Mouse (Mus musculus) NIH3T3 (cell line): ENCODE data around the gene 2310033P09Rik.
A peak's percentile ranks its signal among the peaks of the same experiment; 100 is the strongest.
"Not testable (repeated sequence)": the region's sequence is repeated elsewhere in the genome, so short reads cannot be mapped to it uniquely, and the experiment has no call there.

Experiments
- DNase-seq: peaks from one replicate; pipeline ENCODE4 v3.0.0-alpha.2; 2012; ENCODE audit warnings: low read depth

2310033P09Rik gene

DNA sequence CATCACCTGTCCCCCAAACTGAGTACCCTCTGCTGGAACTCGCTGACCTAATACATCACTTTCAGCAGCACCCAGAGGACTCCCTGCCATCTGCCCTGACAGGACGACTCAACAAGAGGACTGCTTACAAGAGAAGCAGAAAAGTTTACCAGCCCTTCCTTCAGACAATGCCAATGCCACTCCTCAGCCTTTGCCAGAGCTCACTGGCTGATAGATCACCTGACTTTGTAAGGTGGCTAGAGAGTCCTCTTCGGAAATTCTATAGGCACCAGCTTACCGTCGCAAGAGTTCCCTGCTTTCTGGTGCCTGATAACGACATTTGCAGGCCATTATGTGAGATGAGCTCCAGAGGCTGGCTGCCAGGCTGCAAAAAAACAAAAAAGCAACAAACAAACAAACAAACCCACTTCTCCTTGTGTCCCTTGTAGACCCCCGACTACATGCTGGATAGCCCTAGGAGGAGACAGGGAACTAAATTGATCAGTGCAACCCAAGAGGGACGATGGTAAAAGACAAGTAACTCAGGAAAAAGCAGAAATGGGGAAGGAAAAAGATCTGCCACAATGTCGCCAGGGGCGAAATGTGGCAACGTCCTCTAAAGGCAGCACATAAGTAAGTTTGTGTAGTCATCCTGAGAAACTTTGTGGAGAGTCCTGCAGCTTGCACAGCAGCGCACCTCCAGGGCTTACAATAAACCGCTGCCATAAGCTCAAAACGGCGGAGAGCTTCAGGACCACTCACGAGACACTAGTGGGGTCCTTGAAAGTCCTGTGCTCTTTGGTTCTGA, 6.7 kb upstream of the 2310033P09Rik start:
- DNase-seq, result no peak

DNA sequence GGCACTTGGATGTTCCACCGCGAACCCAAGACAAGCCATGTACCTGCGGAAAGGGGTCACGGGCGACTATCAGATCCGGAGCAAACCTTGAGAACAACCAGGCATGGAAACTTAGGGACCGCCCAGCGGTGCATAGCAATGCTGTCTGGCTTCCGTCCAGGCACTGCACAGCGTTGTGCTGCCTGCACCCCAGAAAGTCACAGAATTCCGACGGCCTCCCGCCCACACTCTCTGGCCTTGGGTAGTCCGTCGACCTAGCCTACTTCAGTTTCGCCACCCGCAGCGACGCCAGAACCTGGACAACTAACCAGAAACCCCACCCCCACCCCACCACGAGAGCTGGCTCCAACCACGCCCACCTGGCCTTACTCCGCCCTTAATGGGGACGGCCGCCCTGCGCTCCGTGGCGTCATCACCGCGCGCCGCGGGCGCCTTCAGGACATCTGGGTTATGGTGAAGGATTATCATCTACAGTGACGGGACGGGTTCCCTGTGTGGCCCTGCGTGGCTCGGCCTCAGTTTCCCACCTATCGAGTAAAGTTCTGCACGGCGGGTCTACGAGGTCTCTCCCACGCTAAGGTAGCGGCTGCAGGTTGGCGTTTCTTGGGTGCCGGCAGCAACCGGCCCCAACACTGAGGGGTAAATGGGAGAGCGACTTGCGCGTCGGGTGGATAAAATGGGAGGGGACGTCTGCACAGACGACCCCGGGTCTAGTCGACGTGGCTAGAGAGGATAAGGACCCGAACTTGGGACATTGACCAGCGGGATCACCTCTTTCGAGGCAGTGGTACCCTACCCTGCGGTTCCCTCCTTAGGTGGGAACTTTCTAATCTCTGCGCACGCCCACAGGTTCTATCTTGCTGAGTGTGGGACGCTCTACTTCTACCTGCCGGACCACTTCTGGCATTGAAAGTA, 5.8 kb upstream of the 2310033P09Rik start, which contains the start of gene Mrpl55:
Gene Mrpl55, plus strand, starts transcription at position 406 of the 915 bp plus-strand sequence.
- DNase-seq, result peak; percentile 96

DNA sequence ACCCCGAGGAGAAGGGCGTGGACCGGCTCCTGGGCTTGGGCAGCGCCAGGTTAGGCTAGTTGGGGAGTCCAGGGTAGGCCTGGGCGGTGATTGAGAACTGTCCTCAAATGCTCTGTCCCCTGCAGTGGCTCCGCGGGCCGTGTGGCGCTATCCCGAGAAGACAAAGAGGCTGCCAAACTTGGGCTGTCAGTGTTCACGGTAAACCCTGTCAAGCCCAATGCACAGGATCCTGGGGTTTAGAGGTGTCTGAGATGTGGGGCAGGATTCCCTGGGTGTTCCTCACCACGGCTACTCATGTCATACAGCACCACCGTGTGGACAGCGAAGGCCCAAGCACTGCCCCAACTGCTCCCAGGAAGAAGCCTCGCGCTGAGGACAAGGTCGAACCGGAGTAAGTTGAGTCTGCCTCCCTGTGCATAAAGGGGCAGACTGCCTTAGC, 901 bp downstream of the 2310033P09Rik start:
- peak; percentile 80 for DNase-seq

GRCm38 (mm10) chr11:59209580-59209979, 1.5 kb downstream of the 2310033P09Rik start:
- peak; percentile 28 for DNase-seq

DNA sequence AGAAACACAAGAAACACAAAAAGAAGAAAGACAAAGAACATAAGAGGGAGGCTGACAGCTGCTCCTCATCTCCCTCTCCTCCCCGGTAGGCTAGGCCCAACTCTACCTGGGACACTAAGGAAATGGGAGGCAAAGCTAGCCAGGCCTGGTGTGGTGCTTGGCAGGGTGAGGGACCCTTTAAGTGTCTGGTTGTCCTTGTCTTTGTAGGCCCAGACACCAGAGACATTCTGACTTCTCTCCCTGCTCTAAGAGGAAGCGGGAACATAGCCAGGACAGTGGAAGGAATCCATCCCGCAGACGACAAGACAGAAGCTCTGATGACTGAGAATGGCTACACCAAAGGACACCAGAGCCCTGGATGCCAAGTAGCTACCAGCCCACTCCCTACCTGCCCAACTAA, 1.9 kb downstream of the 2310033P09Rik start:
- no peak for DNase-seq

DNA sequence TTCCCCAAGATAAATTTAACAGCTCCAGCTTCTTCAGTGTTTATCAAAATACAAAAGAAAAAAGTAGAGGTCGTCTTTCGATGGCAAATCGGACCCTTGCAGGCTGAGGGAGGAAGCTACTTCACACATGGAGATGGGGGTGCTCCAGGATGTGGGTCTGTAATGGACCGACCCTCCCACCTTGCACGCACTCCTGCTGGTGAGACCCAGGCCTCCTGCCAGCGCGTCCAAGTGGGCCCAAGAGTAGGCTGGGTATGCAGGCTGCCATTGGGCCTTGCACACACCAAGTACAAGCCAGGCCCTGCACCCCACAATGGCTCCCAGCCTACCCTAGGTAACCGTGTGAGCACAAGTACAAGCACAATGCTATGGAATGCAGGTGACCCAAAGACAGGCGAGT, 3.4 kb downstream of the 2310033P09Rik start:
- DNase-seq, result not testable (repeated sequence)

DNA sequence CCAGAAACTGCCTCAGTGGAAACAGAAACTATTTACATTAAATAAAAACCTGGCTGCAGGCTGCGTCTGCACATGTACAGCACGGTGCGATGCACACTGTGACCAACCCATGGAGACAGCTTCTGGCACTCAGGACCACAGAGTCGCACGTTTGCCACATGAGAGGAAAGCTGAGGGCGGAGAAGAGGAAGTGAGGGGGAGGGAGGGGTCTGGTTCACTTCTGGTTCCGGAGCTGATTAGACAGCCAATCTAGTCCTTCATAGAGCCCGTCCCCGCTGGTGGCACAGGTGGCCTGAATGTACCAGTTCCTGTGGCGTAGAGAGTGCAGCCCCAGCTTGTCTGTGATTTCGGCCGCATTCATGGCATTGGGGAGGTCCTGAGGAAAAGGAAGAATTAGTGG, 4.2 kb downstream of the 2310033P09Rik start:
- not testable (repeated sequence) for DNase-seq

DNA sequence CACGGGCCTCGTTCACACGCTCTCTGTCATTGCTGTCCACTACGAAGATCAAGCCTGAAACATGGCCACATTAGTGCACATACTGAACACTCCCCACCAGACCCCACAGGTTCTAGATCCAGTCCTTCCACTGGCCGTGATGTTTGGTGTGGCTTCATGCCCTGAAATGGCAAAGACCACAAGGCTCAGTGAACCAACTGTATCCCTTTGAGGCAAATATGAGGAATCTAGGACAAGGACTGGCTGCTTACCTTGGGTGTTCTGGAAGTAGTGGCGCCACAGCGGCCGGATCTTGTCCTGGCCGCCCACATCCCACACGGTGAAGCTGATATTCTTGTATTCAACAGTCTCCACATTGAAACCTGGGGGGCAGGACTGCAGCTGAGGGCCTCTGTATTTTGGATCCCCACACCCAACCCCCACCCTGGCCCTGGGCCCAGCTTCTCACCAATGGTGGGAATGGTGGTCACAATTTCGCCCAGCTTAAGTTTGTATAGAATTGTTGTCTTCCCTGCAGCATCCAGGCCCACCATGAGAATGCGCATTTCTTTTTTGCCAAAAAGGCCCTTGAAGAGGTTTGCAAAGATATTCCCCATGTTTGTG, 4.9 kb downstream of the 2310033P09Rik start:
- no peak for DNase-seq

DNA sequence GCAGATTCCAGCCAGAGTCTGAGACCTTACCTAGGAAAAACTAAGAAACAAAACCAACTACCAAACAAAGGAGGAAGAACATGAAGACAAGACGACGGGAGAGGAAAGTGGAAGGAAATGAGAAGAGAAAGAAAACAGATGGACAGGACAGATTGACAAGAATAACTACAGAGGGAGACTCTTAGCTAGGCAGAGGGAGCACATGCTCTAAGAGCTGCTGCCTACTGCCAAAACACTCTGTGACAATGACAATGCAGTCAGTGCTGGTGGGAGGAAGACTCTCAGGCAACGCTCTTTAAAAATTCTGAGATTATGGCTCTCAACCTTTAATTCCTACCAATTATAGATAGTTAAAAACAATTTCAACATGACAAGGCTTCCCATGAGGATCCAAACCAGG, 8.8 kb downstream of the 2310033P09Rik start:
- no peak for DNase-seq

DNA sequence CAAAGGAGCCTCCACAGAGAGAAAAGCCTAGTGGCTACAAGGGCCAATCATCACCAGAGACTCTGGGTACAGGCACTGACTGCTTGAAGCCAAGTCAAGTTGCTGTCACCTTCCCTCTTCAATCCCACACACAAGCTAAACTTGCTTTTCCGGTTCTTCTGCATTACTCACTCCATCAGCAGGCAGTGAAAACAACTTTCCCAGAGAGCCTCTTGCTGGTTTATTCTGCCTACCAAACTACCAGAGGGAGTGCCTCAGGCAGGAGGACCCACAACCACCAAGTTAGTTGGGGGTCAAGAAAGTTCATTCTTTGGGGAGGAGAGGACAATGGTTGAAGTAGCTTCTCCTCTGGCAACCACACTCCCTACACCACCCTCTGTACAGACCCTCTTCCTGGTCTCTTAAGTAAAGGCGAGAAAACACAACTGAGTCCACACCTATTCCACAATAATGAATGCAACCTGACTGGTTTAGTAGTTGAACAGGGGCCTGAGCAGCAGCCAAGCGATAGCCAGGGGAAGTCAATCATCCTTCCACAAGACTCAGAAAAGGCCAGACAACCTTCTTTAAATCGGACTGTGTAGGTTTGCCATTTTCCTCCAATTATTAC, 10.4 kb downstream of the 2310033P09Rik start:
- no peak for DNase-seq

GRCm38 (mm10) chr11:59219064-59219463, 10.9 kb downstream of the 2310033P09Rik start:
- DNase-seq, result peak; percentile 45

DNA sequence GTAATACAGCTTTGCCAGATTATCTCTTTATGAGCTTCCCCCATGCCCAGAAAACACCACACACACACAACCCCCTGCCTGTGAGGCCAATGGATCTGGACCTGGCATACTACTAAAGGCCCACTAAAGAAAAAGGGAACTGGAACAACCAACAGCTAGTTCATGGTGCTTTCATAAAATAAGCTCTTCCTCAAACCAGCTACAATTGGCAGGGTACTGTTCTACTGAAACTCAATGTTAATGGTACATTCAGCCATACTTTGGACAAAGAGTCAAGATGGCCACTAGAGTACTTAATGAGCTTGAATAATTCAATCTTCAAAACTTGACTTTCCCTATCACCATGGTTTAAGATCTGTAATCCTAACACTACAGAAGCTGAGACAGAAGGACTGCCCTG, 13.5 kb downstream of the 2310033P09Rik start:
- no peak for DNase-seq

DNA sequence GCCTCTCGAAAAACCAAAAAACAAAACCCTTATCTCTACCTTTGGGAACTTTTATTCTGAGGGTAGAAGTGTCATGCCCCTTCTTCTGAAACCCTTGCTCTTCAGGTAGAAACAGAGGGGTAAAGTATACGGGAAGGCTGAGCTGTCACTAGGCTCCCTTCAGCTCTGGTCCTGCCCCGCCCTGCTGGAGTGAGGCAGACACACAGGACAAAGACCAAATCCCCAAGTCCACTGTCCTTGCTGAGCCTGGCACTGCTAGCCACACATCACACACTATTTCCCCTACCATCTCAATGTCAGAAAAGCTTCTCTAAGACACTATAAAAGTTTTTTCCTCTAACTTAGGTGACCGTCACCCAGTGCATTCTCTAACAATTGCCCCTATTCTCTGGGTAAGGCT, 14.2 kb downstream of the 2310033P09Rik start:
- no peak for DNase-seq

GRCm38 (mm10) chr11:59224025-59224424, 15.9 kb downstream of the 2310033P09Rik start:
- no peak for DNase-seq

GRCm38 (mm10) chr11:59224470-59224869, 16.3 kb downstream of the 2310033P09Rik start:
- DNase-seq, result no peak

- DNase-seq, result no peak
These were observed 17.0 kb downstream of the 2310033P09Rik start for GRCm38 (mm10) chr11:59225167-59225566.

DNA sequence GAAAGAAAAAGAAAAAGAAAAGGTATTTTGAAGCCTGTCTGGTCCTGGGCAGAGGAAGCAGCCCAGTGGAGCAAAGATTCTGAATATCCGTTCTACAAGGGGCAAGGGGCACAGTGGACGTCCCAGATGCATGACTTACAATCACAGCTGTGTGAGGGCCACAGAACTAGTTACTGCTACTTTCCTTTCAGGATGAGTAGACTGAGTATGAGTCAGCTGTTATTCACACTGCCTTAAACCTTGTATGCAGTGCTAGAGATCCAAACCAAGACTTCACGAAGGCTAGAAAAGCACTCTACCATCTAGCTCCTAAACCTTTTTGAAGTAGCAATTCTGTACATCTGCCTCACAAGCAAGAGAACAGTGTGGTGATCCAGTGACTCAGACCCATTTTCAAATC, 18.1 kb downstream of the 2310033P09Rik start:
- peak; percentile 54 for DNase-seq

DNA sequence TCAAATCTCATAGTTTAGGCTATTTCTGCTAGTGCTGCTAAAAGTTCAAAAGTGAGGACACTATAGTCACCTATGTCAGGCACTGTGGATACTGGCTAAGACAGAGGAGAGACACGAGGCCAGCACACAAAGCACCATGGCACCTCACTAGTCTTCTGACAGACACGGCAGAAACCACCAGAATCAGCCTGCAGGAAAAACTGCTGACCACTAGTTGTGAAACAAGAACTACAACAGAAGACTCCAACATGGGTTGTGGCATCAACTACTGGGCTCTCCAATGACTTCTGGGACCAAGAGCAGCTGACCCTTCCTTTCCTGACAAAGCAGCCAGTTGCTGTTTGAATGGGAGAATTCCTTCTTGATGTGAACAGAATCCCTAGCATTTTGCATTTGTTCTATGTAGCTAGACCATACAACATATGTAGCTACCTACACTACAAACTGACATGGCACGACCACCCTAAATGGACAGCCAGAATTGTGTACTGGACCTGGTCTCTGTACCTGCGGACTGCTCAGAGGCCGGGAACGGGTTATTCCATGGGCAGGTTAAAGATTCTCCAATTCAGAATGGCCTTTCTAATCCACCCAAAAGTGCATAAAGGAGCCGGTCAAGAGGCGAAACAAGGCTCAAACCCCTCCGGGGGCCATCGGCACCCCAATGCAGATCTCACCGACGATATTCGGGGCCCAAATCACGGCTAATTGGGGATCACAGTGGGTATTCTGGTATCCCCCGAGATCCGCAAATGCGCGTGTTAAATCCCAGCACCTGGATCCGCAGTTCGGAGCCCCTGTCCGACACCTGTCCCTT, 18.9 kb downstream of the 2310033P09Rik start:
- DNase-seq, result peak; percentile 60

- no peak for DNase-seq
These were observed 19.5 kb downstream of the 2310033P09Rik start for GRCm38 (mm10) chr11:59227604-59228121.

DNA sequence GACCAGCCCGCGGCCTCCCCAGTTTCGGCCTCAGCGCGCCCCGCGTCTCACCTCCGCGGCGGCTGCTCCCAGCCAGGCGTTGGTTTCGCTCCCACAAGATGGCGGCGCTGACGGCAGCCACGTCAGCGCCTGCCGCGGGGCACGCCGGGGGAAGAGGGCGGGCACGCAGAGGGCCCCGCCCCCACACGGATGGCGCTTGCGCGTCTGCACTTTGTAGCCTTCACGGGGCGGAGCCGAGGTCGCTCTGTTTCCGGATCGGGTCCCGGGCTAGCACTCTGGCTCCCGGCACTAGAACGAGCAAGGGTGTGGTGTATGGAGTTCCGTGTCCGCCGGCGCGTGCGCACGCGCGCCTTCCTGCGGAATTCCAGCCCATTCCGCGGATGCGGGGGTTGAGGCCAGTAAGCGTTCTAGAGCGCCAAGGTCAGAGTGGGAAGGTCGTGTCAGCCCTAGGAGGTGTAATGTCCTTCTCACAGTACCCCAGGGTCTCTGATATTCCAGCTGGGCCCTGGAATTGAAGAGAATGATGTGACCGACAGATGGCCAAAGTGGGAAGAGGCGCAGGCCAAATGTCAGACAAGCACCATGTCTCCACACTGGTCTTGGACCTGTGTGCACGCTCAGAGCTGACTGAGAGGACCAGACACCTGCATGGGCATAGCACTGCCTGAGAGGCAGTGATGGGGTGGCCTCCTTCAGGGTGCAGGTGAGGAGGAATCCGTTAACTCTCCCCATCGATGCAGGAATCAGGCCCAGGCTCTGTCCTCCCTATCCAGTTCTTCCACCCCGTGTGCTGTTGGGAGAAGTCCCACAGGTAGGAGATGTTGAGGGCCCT, 20.2 kb downstream of the 2310033P09Rik start, which contains the start of gene Arf1:
Gene Arf1, minus strand, starts transcription at position 149 of the 832 bp plus-strand sequence.
- DNase-seq, result peak; percentile 99
